Mouse (Mus musculus) heart, adult 2 months (tissue): ENCODE results near the gene Myl3.

ENCODE experiments used
- CTCF ChIP-seq: fragments of 200-600 bp; IDR thresholded peaks from 2 replicates; pipeline ENCODE4 v1.8.1; 2022; ENCODE audit warnings: antibody characterized with exemption, mild to moderate bottlenecking, moderate library complexity
- EP300 ChIP-seq: fragments of 200-500 bp; IDR thresholded peaks from 2 replicates; pipeline ENCODE4 v1.6.1; 2011; ENCODE audit warnings: low read depth, low read length, control low read depth; ENCODE audit not compliant: insufficient read depth
- POLR2A ChIP-seq: fragments of 200-500 bp; IDR thresholded peaks from 2 replicates; pipeline ENCODE4 v1.6.1; 2011; ENCODE audit warnings: mild to moderate bottlenecking, low read depth, low read length, control low read depth; ENCODE audit not compliant: insufficient read depth

- TF ChIP-seq POLR2A = no peak
- TF ChIP-seq CTCF = no peak
- no peak for TF ChIP-seq EP300
These were observed 21.7 kb upstream of the Myl3 start for GRCm38 (mm10) chr9:110719977-110720376.
